Mouse (Mus musculus) bone marrow, adult 2 months (tissue): ENCODE measurements around the gene Dtl.

Experiments
- CTCF ChIP-seq: fragments of 200-500 bp; IDR thresholded peaks from 2 replicates; pipeline ENCODE4 v1.5.1; 2011; ENCODE audit warnings: low read length, control low read depth; ENCODE audit not compliant: control insufficient read depth, insufficient read depth
- POLR2A ChIP-seq: fragments of 200-500 bp; IDR thresholded peaks from 2 replicates; pipeline ENCODE4 v1.6.1; 2011; ENCODE audit warnings: low read depth, mild to moderate bottlenecking, control low read depth, low read length, borderline replicate concordance; ENCODE audit not compliant: control insufficient read depth

DNA sequence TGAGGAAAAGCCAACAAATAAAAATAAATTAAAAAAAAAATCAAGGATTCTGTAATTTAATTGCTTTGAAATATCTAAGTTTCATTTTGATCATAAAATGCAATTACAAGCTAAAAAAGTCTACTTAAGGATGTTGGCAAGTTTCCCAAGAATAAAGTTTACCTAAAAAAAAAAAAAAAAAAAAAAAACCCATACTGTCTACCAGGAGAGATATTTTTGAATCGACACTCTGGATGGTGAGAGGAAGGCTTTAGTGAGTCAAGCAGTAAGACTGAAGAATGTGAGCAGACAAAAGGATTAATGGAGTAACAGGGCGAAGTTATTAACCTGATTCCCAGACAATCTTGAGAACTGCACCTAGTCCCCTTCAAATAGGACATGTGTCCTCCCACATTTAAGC, 35.0 kb downstream of the Dtl start:
- TF ChIP-seq CTCF: no peak
- TF ChIP-seq POLR2A: no peak
